Mouse (Mus musculus): ENCODE data around the gene Enthd1.

GRCm38 (mm10) chr15:80413070-80413469 lies 151.9 kb downstream of the Enthd1 start:
- TF ChIP-seq POU5F1 (IDR thresholded peaks at IDR 0.05; ENCODE audit: borderline replicate concordance, low read length): no peak
- no peak for TF ChIP-seq CTCF (conservative IDR thresholded peaks at IDR 0.05; ENCODE audit: low read length)
- TF ChIP-seq NANOG (IDR thresholded peaks at IDR 0.05; ENCODE audit: borderline replicate concordance, low read length): no peak
